Mouse (Mus musculus) frontal cortex, adult (tissue): ENCODE measurements around the gene Pde4b.

ENCODE experiments used
- ATAC-seq: cut with Nextera tagmentation; 2 replicates; pipeline ENCODE4 v1.9.2; 2017; ENCODE audit warnings: mild to moderate bottlenecking, moderate library complexity, mixed read lengths; ENCODE audit not compliant: low TSS enrichment

Gene Pde4b

DNA sequence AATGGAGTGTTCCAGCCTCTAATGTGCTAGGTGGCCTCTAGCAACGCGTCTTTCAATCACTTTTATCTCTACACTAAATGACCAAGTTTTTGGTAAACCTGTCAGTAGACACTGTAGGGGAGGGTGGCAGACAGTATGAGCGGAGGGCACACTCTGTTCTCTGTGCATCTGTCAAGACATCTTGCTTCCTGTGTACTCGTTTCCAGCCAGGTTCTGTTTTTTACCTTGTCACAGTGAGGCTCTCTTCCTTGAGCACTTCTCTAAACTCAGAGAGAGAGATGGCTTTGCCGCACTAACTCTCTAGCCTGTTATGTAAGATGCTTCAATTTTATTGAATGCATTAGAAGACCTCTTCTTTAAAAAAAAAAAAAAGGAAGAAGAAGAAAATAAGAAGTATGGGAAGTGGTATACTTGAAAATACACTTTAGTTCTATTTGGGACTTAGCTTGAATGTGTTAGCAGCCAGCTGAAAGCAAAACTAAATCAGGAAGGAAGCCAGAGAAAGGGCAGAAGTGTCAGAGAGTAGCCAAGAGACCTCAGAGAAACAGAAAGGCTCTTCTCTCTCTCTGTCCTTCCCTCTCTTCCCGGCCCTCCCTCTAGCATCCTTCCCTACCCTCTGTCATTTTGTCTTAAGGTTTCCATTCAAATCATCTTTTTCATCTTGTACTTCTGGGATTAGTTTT is 202.8 kb downstream of the Pde4b start:
- ATAC-seq: 0 out of 2 replicates have a peak, but pooled peaks have one; percentile 44

DNA sequence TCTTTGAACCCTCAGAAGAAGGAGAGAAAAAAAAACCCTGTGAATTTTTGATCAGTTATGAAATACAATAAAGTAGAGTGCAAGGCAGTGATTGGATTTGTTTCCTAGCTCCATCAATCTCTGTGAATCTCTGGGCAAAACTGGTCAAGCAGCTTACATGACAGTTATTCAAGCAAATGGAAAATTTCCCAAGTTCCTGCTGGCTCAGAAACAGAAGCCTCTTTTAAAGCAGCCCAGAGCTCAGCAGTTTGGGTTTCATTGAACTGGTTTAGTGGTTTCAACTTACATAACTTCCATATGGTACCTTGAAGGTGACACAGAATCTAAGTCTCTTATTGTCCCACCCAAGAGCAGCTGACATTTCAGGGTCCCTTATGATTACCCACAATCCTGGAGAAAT is 210.2 kb downstream of the Pde4b start:
- peak; percentile 70; the same call in 1 of the 2 replicates for ATAC-seq

DNA sequence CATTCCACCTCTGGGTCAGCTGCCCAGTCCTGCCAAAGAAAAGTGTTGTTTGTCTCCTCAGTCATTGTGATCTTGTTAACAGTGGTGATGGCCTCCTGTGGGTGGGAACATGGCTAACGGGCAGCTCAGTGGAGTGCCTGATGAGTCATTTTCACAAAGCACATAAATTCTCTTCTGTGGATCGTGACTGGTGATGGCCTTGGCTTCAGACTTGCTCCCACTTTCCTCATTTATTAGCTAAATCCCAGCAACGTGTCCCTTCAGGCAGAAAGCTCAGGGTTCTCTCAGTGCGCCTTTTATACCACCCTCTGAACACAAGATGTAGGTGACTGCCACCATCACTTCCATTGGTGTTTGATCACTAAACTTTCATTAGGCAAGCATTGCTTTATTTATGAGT is 215.2 kb downstream of the Pde4b start:
- ATAC-seq: no peak

DNA sequence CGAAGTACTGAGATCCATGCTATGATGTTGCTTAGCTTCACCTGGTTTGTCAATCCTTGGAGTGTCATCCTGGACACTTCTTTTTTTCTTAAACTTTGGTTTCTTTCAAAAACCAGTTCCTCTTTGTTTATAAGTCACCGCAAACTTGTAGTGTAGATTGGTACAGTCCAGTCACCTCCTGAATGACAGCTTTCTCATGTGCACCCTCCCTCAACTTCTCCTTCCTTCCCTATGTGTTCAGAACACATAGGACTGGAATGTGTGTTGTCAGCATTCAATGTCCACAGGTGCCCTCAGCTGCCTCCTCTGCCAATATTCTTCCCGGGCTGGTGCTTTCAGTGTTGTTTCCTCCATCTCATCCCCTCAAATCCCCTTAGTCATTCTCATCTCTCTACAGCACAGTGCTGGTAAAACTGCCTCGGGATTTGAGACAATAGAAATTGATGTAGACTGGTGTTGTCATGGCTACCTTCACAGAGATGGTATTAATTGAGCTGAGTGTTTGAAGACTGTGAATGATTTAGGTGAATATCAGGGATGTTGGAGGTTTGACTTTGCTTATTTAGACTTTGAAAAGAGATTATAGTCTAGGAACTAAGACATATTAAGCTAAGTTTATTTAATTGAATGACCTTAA is 220.4 kb downstream of the Pde4b start:
- ATAC-seq: no peak

DNA sequence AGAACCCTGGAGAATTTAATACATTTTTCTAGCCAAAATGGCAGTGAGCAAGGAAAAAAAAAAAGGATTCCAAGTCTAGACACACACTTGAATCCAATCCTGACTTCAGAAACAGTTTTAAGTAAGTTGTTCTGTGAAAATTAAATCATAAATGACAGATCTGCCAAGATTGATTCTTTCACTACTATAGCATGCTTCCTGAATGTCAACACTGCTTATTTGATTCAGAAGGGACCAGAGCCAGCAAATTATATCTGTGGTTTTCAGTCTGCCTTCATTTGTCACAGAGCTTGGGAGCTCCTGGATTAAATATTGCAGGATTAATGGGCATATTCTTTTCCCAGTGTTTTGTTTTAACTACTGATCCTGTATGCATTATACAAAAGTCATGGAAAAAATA is 223.3 kb downstream of the Pde4b start:
- 0 out of 2 replicates have a peak, but pooled peaks have one; percentile 23 for ATAC-seq

DNA sequence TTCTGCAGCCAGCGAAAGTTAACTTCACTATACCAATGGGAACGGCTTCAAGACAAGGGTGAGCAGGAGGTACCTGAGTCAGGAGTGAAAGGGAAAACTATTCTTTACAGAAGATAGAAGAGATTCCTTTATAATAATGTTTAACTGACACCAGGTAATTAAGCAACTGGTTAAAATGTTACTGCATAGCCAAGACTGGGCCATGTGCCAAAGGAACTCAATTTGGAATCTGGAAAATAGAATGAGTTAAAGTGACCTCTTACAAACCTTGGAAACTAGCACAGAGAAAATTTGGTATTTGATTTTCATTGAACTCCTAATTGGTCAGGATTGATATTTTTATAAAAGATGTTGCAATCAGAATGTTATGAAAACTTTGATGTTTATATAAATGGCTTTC is 228.7 kb downstream of the Pde4b start:
- ATAC-seq: no peak

GRCm38 (mm10) chr4:102316699-102317285 is 229.4 kb downstream of the Pde4b start:
- no peak for ATAC-seq

DNA sequence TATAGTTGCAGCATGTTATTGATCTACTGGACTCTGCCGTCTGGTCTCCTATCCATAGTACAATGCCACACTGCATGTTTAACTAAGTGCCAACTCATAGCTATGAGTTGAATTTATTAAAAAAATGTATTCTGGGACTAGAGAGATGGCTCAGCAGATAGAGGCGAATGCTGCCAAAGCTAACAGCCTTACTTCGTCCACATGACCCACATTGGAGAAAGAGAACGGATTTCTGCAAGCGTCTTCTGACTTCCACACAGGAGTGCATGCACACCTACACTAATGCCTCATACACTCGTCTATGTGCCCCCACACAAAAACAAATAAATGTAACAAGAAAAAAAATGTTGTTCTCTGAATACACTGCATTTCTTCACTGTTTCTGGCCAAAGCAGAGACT is 231.3 kb downstream of the Pde4b start:
- ATAC-seq: peak; percentile 44

DNA sequence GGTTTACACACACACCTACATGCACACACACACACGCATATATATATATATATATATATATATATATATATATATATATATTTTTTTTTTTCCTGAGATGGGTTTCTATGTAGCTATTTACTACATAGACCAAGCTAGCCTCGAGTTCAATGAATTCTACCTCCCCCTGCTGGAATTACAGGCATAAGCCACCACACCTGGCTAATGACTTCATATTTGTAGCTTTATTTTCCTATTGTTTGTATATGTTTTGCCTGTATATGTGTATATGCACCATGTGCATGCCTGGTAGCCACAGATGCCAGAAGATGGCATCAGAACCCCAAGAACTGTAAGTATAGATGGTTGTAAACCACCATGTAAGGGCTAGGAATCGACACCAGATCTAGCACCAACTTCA is 234.0 kb downstream of the Pde4b start:
- ATAC-seq: no peak

DNA sequence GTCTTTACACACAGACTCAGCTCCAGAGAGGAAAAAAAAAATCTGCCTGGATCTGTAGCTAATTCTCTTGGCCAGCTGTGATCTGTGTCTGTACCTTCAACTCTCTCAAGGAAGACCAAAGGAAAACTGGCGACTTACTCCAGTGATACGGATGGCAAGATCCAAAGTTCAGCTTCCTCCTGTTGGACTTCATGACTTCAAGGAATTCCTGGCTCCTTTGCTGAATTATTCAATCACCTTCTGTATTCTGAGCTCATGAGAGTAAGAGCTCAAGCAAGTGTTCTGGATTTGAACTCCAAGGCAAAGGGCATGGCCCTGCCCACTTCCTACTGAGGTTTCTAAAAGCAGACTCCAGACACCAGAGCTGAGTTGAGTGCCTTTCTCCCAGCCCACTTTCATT is 245.0 kb downstream of the Pde4b start:
- ATAC-seq: no peak

DNA sequence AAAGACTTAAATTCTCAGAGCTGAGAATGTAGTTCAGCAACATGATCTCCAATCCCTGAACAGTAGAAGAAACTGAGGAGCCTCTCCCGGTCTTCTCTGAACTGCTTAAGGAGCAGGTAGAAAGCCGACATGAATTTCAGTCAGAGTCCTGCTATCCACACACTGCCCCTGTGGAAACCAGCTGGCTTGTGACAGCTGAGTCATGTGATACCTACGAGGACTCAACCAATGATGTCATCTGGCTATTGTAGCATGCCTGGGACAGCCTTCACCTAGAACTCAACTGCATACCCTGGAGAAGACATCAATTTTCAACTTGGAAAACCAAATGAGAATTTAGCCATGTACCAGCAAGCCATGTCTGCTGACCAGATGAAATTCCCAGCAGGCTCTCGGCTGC is 245.5 kb downstream of the Pde4b start:
- no peak for ATAC-seq

DNA sequence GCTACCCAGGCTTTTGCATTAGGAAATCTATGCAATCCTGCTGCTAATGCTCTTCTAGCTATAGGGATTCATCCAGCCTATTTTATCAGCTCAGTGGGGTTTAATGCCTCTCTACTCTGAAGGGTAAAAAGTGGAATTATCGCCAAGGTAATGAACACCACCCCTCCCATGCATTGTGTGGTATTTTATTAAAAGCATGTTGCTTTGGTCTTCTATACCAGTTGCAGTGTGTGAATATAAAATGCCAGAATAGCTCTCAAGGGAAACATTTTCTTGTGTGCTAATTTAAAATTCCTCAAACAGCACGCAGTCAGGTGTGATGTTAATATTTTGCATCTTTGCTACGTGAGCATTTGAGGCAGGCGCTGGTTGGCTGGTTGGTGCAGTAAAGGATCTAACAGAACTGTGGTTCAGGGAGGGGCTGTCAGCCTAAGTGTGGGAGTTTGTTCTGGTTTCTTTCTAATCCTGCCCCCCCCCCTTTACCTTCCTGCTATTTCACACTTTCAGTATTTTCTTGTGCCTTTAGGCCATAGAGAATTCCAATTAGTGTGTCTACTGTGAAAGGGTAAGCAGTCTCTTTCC is 259.7 kb downstream of the Pde4b start:
- no peak for ATAC-seq

DNA sequence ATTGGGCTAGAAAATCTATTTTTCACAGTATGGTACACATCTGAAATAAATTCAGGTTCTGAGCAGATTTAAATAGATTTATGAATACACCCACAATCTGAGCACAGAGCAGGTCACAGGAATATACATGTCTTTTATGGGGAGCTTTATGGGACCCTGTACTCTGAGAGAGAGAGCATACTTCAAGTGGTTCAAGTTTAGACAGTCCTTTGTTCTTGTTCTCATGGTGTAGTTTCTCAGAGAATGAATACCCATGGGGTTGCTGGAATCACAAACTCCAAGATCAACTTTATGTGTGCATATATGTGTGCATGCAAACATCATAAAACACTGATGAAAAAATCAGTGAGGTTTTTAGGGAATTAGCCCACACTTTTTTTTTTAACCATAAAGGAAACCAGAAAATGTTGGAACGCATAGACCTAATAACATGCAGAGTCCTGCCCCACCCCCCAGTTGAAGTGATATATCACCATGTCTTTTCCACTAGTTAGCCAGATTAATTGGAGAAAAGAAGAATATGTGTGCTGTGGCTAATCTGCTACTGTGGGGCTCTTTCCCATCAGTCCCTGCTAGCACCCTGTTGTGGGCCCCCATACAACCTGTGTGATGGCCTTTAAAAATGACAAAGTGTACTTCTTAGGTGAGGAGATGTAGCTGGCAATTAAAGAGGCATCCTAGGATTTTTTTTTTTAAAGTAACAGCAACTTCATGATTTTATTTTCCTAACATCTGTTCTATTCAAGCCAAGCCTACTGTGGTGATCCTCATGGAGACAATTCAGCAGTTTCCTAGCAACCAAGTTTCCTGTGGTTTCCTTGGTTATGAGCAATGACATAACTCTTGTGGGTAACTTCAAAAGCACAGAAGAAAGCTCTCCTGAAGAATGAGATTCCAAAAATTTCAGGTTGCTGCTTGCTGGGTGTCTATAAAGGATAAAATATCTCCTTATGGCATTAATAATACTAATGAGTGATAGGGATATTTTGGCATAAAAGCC is 264.4 kb downstream of the Pde4b start:
- ATAC-seq: peak; percentile 87

GRCm38 (mm10) chr4:102353641-102354403 is 266.5 kb downstream of the Pde4b start:
- ATAC-seq: peak; percentile 80

DNA sequence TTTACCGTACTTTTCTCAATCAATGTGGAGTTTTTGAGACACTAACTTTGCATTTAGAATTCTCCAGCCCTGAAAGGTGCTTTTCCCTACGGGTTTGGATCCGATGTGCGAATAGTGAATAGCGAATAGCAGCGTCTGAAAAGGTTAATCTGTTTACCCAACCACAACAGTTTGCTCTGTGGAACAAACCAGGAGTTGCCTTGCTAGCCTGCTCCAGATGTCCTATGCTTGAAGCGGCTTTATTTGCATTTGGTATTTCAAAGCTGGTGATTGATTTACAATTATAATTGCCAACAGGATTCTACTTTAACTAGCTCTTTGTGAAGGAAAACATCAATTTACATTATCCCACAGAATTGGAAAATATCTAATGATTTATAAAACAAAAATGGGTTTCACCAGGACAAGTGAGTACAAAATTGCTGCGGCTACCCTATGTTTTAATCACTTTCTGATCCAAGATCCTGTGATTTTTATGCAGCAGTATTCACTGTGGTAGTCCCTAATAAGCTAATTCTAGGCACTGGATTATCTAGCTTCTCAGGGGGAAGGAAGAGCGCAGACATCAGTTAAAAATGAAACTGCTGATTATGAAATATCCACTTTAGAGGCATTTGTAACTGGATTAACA is 280.9 kb downstream of the Pde4b start:
- no peak for ATAC-seq

- no peak for ATAC-seq
These were observed 287.3 kb downstream of the Pde4b start for GRCm38 (mm10) chr4:102374614-102375013.

DNA sequence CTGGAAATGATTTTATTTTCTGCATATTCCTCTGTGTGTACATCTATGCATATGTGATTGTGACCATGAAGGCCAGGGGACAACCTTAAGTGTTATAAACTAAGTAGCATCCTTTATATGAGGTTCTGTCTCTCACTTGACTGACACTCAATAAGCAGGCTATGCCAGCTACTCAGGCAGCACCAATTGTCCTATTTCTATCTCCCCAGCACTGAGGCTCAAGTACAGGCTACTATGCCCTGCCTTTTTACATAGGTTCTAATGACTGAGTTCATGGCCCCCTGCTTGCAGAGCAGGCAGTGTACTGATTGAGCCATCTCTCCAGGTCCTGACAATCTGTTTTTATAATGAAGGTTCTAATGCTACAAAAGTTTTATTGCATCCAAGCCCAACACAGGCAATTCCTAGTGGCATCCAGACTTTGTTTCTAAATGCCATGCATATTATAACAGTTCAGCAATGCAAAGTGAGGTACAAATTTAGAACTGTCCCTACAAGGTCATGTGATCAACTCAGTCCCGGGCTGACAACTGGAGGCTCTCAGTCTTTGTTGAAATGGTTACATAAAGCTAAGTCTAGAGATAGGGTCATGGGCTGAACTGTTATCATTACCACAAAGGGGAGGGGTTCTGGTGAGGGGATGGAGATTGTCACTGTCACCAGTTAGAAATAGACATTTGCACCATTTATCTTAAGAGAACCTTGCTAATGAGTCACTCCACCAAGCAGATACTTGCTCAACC is 295.6 kb downstream of the Pde4b start:
- ATAC-seq: peak; percentile 38; the same call in 1 of the 2 replicates

DNA sequence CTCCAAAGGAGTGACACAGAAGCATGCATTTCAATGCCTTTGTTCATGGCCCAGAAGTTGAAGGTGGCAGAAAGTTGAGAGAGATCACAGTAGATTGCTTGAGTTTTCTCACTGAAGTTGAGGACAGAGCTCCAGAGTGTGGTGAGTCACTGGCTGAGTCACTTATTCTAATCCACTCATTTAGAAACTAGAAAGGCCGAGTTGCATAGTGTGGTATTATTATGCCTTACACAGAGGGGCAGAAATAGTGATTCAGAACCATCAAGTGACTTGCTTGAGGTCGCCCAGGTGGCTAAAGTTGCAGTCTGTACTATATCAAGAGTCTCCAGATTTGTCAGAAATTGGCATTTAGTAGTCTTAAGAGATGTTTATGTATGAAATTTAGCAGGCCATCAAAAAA is 306.3 kb downstream of the Pde4b start:
- ATAC-seq: peak; percentile 81

- peak; percentile 68 for ATAC-seq
These were observed 310.0 kb downstream of the Pde4b start for GRCm38 (mm10) chr4:102397334-102397733.

- ATAC-seq: 0 out of 2 replicates have a peak, but pooled peaks have one; percentile 10
These were observed 311.2 kb downstream of the Pde4b start for GRCm38 (mm10) chr4:102398512-102398911.
